In genomic region chr1:132321821-132322580, GRCm38 (mm10) we compare ENCODE assay signal across 11 mouse cellular contexts. TPM values are rescaled to one million over a fixed set of nuclear protein-coding genes. Genes with fewer than 3 reads are reported as not detected.
DNase-seq lines count a peak whose midpoint lies in the region; ATAC-seq and TF ChIP-seq lines count a peak whose summit lies in the region.
"Had no signal": no experiment of that assay in that cellular context is flagged by ENCODE, and none has a peak within 500 bp of the region (broad histone marks: within the 10 kb centered on the region; RNA-seq: fewer than 3 reads in every experiment).

No protein-coding gene starts in this region.

- WGBS in heart, adult 2 months, result 75% methylated on average over 7 of the region's 7 CpGs
- WGBS in intestine, postnatal 0 days, result 57% methylated on average over 7 of the region's 7 CpGs

- H3K4me2 ChIP-seq in intestine, postnatal 0 days (replicated peaks; ENCODE audit: low read depth), result no peak overlapping the region

- intact Hi-C loops in heart, adult 2 months (cut with DNase I), result loop anchor here (10.0 kb wide), 1 partner anchor 317 kb away; the partner anchor contains the start of gene Elk4

- H3K4me1 ChIP-seq in heart, adult 2 months (ENCODE audit: control insufficient read depth, insufficient read depth, low read length), result peaks cover 9% of the 10 kb centered on the region
- peaks cover 6% of the 10 kb centered on the region for H3K4me1 ChIP-seq in testis, adult 2 months (ENCODE audit: control insufficient read depth, insufficient read depth, low read length)
- peaks cover 36% of the 10 kb centered on the region for H3K4me1 ChIP-seq in intestine, postnatal 0 days (replicated peaks; ENCODE audit: control insufficient read depth, insufficient read depth, low read length)

- H3K9me3 ChIP-seq in intestine, postnatal 0 days (ENCODE audit: control insufficient read depth), result no peaks in the 10 kb centered on the region

- H3K79me2 ChIP-seq in heart, adult 2 months (replicated peaks; ENCODE audit: control insufficient read depth, insufficient read depth, low read length), result peaks cover 1% of the 10 kb centered on the region; the same call in 1 of the 2 replicates

- TF ChIP-seq EP300 in heart, adult 2 months (IDR thresholded peaks at IDR 0.05; ENCODE audit: insufficient read depth, low read depth, low read length), result no peak

- no peak overlapping the region for H3K4me3 ChIP-seq in heart, adult 2 months
- H3K4me3 ChIP-seq in testis, adult 2 months (ENCODE audit: control insufficient read depth, low read depth, low read length), result peak overlapping the region; percentile 68; the same call in 1 of the 2 replicates
- H3K4me3 ChIP-seq in intestine, postnatal 0 days (ENCODE audit: low read depth, low read length), result no peak overlapping the region

- no peaks in the 10 kb centered on the region for H3K27me3 ChIP-seq in heart, adult 2 months (ENCODE audit: control insufficient read depth, insufficient read depth, low read length)
- no peaks in the 10 kb centered on the region for H3K27me3 ChIP-seq in testis, adult 2 months (ENCODE audit: control insufficient read depth, insufficient read depth, low read length)
- no peaks in the 10 kb centered on the region for H3K27me3 ChIP-seq in intestine, postnatal 0 days (replicated peaks; ENCODE audit: control insufficient read depth, insufficient read depth, low read length)

- no peak for TF ChIP-seq CTCF in heart, adult 2 months (IDR thresholded peaks at IDR 0.05)
- TF ChIP-seq CTCF in testis, adult 2 months (IDR thresholded peaks at IDR 0.05; ENCODE audit: control insufficient read depth, insufficient read depth, insufficient replicate concordance, low read depth, low read length), result no peak
- TF ChIP-seq CTCF in intestine, postnatal 0 days (IDR thresholded peaks at IDR 0.05; ENCODE audit: low read depth), result no peak

- H3K27ac ChIP-seq in heart, adult 2 months, result peak overlapping the region; percentile 52
- peak overlapping the region; percentile 23; the same call in 1 of the 2 replicates for H3K27ac ChIP-seq in testis, adult 2 months (ENCODE audit: control insufficient read depth, insufficient read depth, low read depth, low read length)
- H3K27ac ChIP-seq in intestine, postnatal 0 days (ENCODE audit: low read depth, low read length), result peak overlapping the region; percentile 41
- H3K27ac ChIP-seq: liver, embryonic 14.5 days had no signal

- no peak overlapping the region for H3K9ac ChIP-seq in heart, adult 2 months (ENCODE audit: low read depth, low read length)
- H3K9ac ChIP-seq in intestine, postnatal 0 days (ENCODE audit: low read depth, low read length), result 0 out of 2 replicates have a peak overlapping the region, but pooled peaks have one; percentile 17
- H3K9ac ChIP-seq: liver, embryonic 14.5 days had no signal

- TF ChIP-seq POLR2A in heart, adult 2 months (IDR thresholded peaks at IDR 0.05; ENCODE audit: insufficient read depth, low read depth, low read length), result no peak
- no peak for TF ChIP-seq POLR2A in testis, adult 2 months (IDR thresholded peaks at IDR 0.05; ENCODE audit: control insufficient read depth, low read depth, low read length)

- DNase-seq in heart, adult 2 months, result no peak
- no peak for DNase-seq in heart, adult 9 months (ENCODE audit: low spot score in 2 of 2)
- DNase-seq in testis, postnatal 10 days (ENCODE audit: low spot score), result no peak
- DNase-seq in thymus, postnatal 10 days (ENCODE audit: low spot score in 2 of 2), result no peak
- DNase-seq in adrenal gland, postnatal 25 days, result no peak
- no peak for DNase-seq in layer of hippocampus, postnatal 25 days (ENCODE audit: extremely low spot score in 1 of 2, low spot score in 1 of 2)
- DNase-seq: cerebellum, adult 11-12 months had no signal

- peaks cover 2% of the 10 kb centered on the region; the same call in 1 of the 2 replicates for H3K36me3 ChIP-seq in heart, adult 2 months (ENCODE audit: control insufficient read depth, insufficient read depth, low read length)
- H3K36me3 ChIP-seq in testis, adult 2 months (ENCODE audit: control insufficient read depth, insufficient read depth, low read length), result no peaks in the 10 kb centered on the region
- H3K36me3 ChIP-seq in intestine, postnatal 0 days (ENCODE audit: control insufficient read depth, insufficient read depth), result peaks cover 20% of the 10 kb centered on the region

- ATAC-seq in intestine, postnatal 0 days, result peak; percentile 34; the same call in 1 of the 2 replicates

RNA-seq across cellular contexts. Expression of gene Nuak2, which starts 6.1 kb away (rescaled TPM):
- total RNA-seq in heart, adult 2 months (2021), result 1 to 10 TPM; 4.1 to 4.3 TPM
- polyA plus RNA-seq in heart, adult 2 months (2012; rRNA removed), result 2.8 and 4.0 TPM in 2 replicates
- 3.1 and 4.7 TPM in 2 replicates for polyA plus RNA-seq in testis, adult 2 months (2012; rRNA removed)
- polyA plus RNA-seq in intestine, postnatal 0 days (2015; fragmentation: Nextera tagmentation; extraction: Ambion mirVana), result 20.0 and 20.6 TPM in 2 replicates
- 2.4 and 4.8 TPM in 2 replicates for total RNA-seq in adrenal gland, postnatal 25 days (2021)
- under 1 TPM; 0.64 to 0.92 TPM for total RNA-seq in layer of hippocampus, postnatal 25 days (2021)

RNA-seq across cellular contexts. Expression of gene Klhdc8a, which starts 23.6 kb away (rescaled TPM):
- total RNA-seq in heart, adult 2 months (2021), result 10 to 100 TPM; 15.4 to 21.0 TPM
- polyA plus RNA-seq in heart, adult 2 months (2012; rRNA removed), result 15.9 and 18.7 TPM in 2 replicates
- polyA plus RNA-seq in testis, adult 2 months (2012; rRNA removed), result 0.69 and 0.70 TPM in 2 replicates
- polyA plus RNA-seq in intestine, postnatal 0 days (2015; fragmentation: Nextera tagmentation; extraction: Ambion mirVana), result 0.46 and 0.51 TPM in 2 replicates
- total RNA-seq in adrenal gland, postnatal 25 days (2021), result 116 and 153 TPM in 2 replicates
- 1 to 10 TPM; 4.2 to 4.6 TPM for total RNA-seq in layer of hippocampus, postnatal 25 days (2021)
- total RNA-seq: neutrophil, adult 5-6 weeks had no signal
